Mouse (Mus musculus) erythroblast, embryonic 14.5 days (primary cell): Measurements from ENCODE around the gene C1rl.

Experiments
- GATA1 ChIP-seq: IDR thresholded peaks from 2 replicates; pipeline ENCODE4 v1.6.1; 2012; ENCODE audit warnings: low read length, inconsistent platforms, mixed read lengths
- TAL1 ChIP-seq: IDR thresholded peaks from 3 replicates; pipeline ENCODE4 v1.6.1; 2012; ENCODE audit warnings: low read length, inconsistent platforms, mixed read lengths

- no peak for TF ChIP-seq TAL1
- no peak for TF ChIP-seq GATA1
Measured at GRCm38 (mm10) chr6:124476796-124477195, 16.1 kb upstream of the C1rl start.
